Mouse (Mus musculus) heart, postnatal 0 days (tissue): ENCODE data around the gene Cdk5rap1.

Source experiments
- CTCF ChIP-seq: IDR thresholded peaks from 2 replicates; pipeline ENCODE4 v1.5.1; 2016; ENCODE audit warnings: antibody characterized with exemption, control low read depth, low read depth
- EP300 ChIP-seq: IDR thresholded peaks from 2 replicates; pipeline ENCODE4 v1.6.1; 2016; ENCODE audit warnings: antibody characterized with exemption, low read depth

GRCm38 (mm10) chr2:154396529-154396928, 23.7 kb upstream of the Cdk5rap1 start:
- TF ChIP-seq CTCF (no peak), EP300 (no peak)
